Mouse (Mus musculus): Measurements from ENCODE around the gene Lpar1. TPM values are rescaled to one million over a fixed set of nuclear protein-coding genes. Genes with fewer than 3 reads are reported as not detected.

The Lpar1 gene
- polyA plus RNA-seq, 1 experiment from 2014 or later = 18.7 TPM

Small RNA genes within 50 kb of the gene (microRNA-seq; reads per million reads assigned to microRNA genes)
- not detected for gene Mir3095

Other genes starting within 250 kb of the Lpar1 start
- gene Olfr267, start 233.8 kb upstream of the Lpar1 start, polyA plus RNA-seq (2015; fragmentation: Nextera tagmentation; extraction: Ambion mirVana) = 0.04 and 0.05 TPM in 2 replicates